Mouse (Mus musculus) heart, adult 2 months (tissue): ENCODE results near the gene Shisa5. TPM values are rescaled to one million over a fixed set of nuclear protein-coding genes. Genes with fewer than 3 reads are reported as not detected.

Experiments used
- DNase-seq, 2 experiments: peaks; one replicate each; pipeline ENCODE4 v3.0.0; 2021
- H3K27ac ChIP-seq: fragments of 200-600 bp; 2 replicates; pipeline ENCODE4 v1.8.1; 2022
- H3K27me3 ChIP-seq: fragments of 200-500 bp; 2 replicates; pipeline ENCODE4 v1.6.1; 2012; ENCODE audit warnings: mild to moderate bottlenecking, low read length, inconsistent platforms, mixed read lengths; ENCODE audit not compliant: control insufficient read depth, insufficient read depth
- H3K36me3 ChIP-seq: fragments of 200-500 bp; 2 replicates; pipeline ENCODE4 v1.6.1; 2012; ENCODE audit warnings: low read length, inconsistent platforms; ENCODE audit not compliant: control insufficient read depth, insufficient read depth
- H3K4me1 ChIP-seq: fragments of 200-500 bp; 2 replicates; pipeline ENCODE4 v1.6.1; 2011; ENCODE audit warnings: low read length; ENCODE audit not compliant: control insufficient read depth, insufficient read depth
- H3K4me3 ChIP-seq: fragments of 200-600 bp; 2 replicates; pipeline ENCODE4 v1.8.1; 2022
- H3K79me2 ChIP-seq: fragments of 200-500 bp; replicated peaks from 2 replicates; pipeline ENCODE4 v1.6.1; 2012; ENCODE audit warnings: mild to moderate bottlenecking, inconsistent platforms, low read length, moderate library complexity, mixed read lengths; ENCODE audit not compliant: control insufficient read depth, insufficient read depth
- H3K9ac ChIP-seq: fragments of 200-500 bp; 2 replicates; pipeline ENCODE4 v1.6.1; 2012; ENCODE audit warnings: low read depth, mild to moderate bottlenecking, control low read depth, inconsistent platforms, low read length, mixed read lengths
- CTCF ChIP-seq: fragments of 200-600 bp; IDR thresholded peaks from 2 replicates; pipeline ENCODE4 v1.8.1; 2022; ENCODE audit warnings: antibody characterized with exemption, mild to moderate bottlenecking, moderate library complexity
- EP300 ChIP-seq: fragments of 200-500 bp; IDR thresholded peaks from 2 replicates; pipeline ENCODE4 v1.6.1; 2011; ENCODE audit warnings: low read depth, low read length, control low read depth; ENCODE audit not compliant: insufficient read depth
- POLR2A ChIP-seq: fragments of 200-500 bp; IDR thresholded peaks from 2 replicates; pipeline ENCODE4 v1.6.1; 2011; ENCODE audit warnings: mild to moderate bottlenecking, low read depth, low read length, control low read depth; ENCODE audit not compliant: insufficient read depth
- WGBS: fragments of 180-500 bp; shearing (Covaris S2); methylation state at CpG from one replicate; pipeline ENCODE4 v1.1.7; 2018; 5-methylcytosine and 5-hydroxymethylcytosine counted together
- intact Hi-C: fragments of 180-260 bp; cut with DNase I; formaldehyde crosslinking; loops from one replicate; pipeline ENCODE4 v1.15.1; 2025
- long read RNA-seq: library from polyadenylated mRNA; stranded (forward); transcript quantifications from one replicate; pipeline ENCODE4 v2.0.0, GENCODE M21; 2021
- polyA plus RNA-seq: library from polyadenylated mRNA; depleted of rRNA; stranded (reverse); fragments of >200 nt; gene quantifications from 2 replicates; pipeline ENCODE4 v1.2.3, GENCODE M21; 2012; rRNA removed
- total RNA-seq, 2 experiments: library from RNA; stranded (reverse); gene quantifications; 2 replicates each; pipeline ENCODE4 v1.2.3; 2021

Gene Shisa5
- total RNA-seq (10 to 100 TPM; 40.3 to 43.2 TPM), polyA plus RNA-seq (170 and 218 TPM in 2 replicates)
- long read RNA-seq, transcript Shisa5-201 (6 exons, 1,834 nt) = major isoform, 42 of 61 reads
- long read RNA-seq, transcript Shisa5-202 (6 exons, 1,910 nt) = minor isoform, 13 of 61 reads
- long read RNA-seq, partial matches to known transcripts = 1 of 61 reads
- long read RNA-seq, other reads (novel, unspliced or antisense) = 2 of 61 reads

GRCm38 (mm10) chr9:109038086-109038895 lies at the start of gene Shisa5:
TSS of gene Shisa5 (plus strand) at chr9:109038565.
- H3K27me3 ChIP-seq = no peaks in the 10 kb centered on the region
- H3K36me3 ChIP-seq = peaks cover 2% of the 10 kb centered on the region; the same call in 1 of the 2 replicates
- peak within 1 kb of the TSS; percentile 97 for H3K9ac ChIP-seq
- peak within 1 kb of the TSS; percentile 97 for H3K27ac ChIP-seq
- intact Hi-C loops = loop anchor here (2.0 kb wide), 1 partner anchor 37 kb away; no protein-coding TSS in a partner anchor
- peak; percentile 92 for DNase-seq
- WGBS = 1% methylated on average over 40 of the region's 40 CpGs
- no peaks in the 10 kb centered on the region for H3K79me2 ChIP-seq
- H3K4me1 ChIP-seq = peaks cover 17% of the 10 kb centered on the region
- no peak for TF ChIP-seq CTCF
- TF ChIP-seq EP300 = no peak
- TF ChIP-seq POLR2A = peak; percentile 86
- H3K4me3 ChIP-seq = peak within 1 kb of the TSS; percentile 83

GRCm38 (mm10) chr9:108989802-108990461 lies 48.4 kb upstream of the Shisa5 start:
- no peaks in the 10 kb centered on the region for H3K36me3 ChIP-seq
- no peak overlapping the region for H3K9ac ChIP-seq
- peak overlapping the region; percentile 64 for H3K27ac ChIP-seq
- intact Hi-C loops = loop anchor here (1.0 kb wide), 1 partner anchor 54 kb away; the partner anchor contains the start of gene Uqcrc1
- no peaks in the 10 kb centered on the region for H3K79me2 ChIP-seq
- WGBS = 30% methylated on average over 4 of the region's 4 CpGs
- DNase-seq = peak; percentile 42 to 62
- no peak overlapping the region for H3K4me3 ChIP-seq
- peaks cover 10% of the 10 kb centered on the region for H3K4me1 ChIP-seq
- no peaks in the 10 kb centered on the region for H3K27me3 ChIP-seq
- TF ChIP-seq POLR2A (no peak), EP300 (no peak), CTCF (no peak)

GRCm38 (mm10) chr9:108990462-108990820 lies 47.9 kb upstream of the Shisa5 start:
- TF ChIP-seq CTCF = no peak
- no peak for TF ChIP-seq POLR2A
- Histone ChIP-seq H3K4me3 (no peak overlapping the region), H3K4me1 (peaks cover 10% of the 10 kb centered on the region), H3K79me2 (no peaks in the 10 kb centered on the region), H3K27ac (peak overlapping the region; percentile 64), H3K27me3 (no peaks in the 10 kb centered on the region), H3K9ac (no peak overlapping the region), H3K36me3 (no peaks in the 10 kb centered on the region)
- intact Hi-C loops = loop anchor here (1.0 kb wide), 1 partner anchor 54 kb away; the partner anchor contains the start of gene Uqcrc1
- no peak for DNase-seq
- WGBS = 72% methylated on average over 7 of the region's 7 CpGs

- H3K9ac ChIP-seq = peak within 1 kb of the TSS; percentile 58
- H3K4me3 ChIP-seq = peak within 1 kb of the TSS; percentile 56
- DNase-seq = peak; percentile 91 to 98
- intact Hi-C loops = no loop called here
- no peaks in the 10 kb centered on the region for H3K79me2 ChIP-seq
- no peaks in the 10 kb centered on the region for H3K36me3 ChIP-seq
- H3K27ac ChIP-seq = peak within 1 kb of the TSS; percentile 64
- under 1% methylated on average over 31 of the region's 31 CpGs for WGBS
- H3K4me1 ChIP-seq = peaks cover 10% of the 10 kb centered on the region
- H3K27me3 ChIP-seq = no peaks in the 10 kb centered on the region
- TF ChIP-seq CTCF (no peak), EP300 (peak; percentile 62; the same call in 1 of the 2 replicates), POLR2A (peak; percentile 98)
Observed at GRCm38 (mm10) chr9:108991428-108992084, 46.8 kb upstream of the Shisa5 start, which contains the start of gene Pfkfb4. TSS of gene Pfkfb4 (plus strand) at chr9:108991778.

GRCm38 (mm10) chr9:108992085-108992469 lies 46.3 kb upstream of the Shisa5 start:
- DNase-seq = no peak
- intact Hi-C loops = no loop called here
- no peaks in the 10 kb centered on the region for H3K79me2 ChIP-seq
- H3K27ac ChIP-seq = peak overlapping the region; percentile 58
- H3K9ac ChIP-seq = peak overlapping the region; percentile 56
- H3K36me3 ChIP-seq = no peaks in the 10 kb centered on the region
- H3K27me3 ChIP-seq = no peaks in the 10 kb centered on the region
- WGBS = 18% methylated on average over 18 of the region's 18 CpGs
- no peak for TF ChIP-seq CTCF
- TF ChIP-seq POLR2A = no peak
- no peak for TF ChIP-seq EP300
- H3K4me3 ChIP-seq = peak overlapping the region; percentile 56
- peaks cover 10% of the 10 kb centered on the region for H3K4me1 ChIP-seq
